Mouse (Mus musculus) midbrain, embryonic 15.5 days (tissue): ENCODE data around the gene Rcbtb2. TPM values are rescaled to one million over a fixed set of nuclear protein-coding genes. Genes with fewer than 3 reads are reported as not detected.
A peak's percentile ranks its signal among the peaks of the same experiment; 100 is the strongest.

ENCODE experiments used
- ATAC-seq: fragments of 200-750 bp; cut with Nextera tagmentation; replicated peaks from 2 replicates; pipeline ENCODE4 v1.8.0; 2017; ENCODE audit warnings: moderate TSS enrichment
- H3K27ac ChIP-seq: fragments of 300-500 bp; sonication (generic); 2 replicates; pipeline ENCODE4 v1.5.1; 2015; ENCODE audit warnings: mild to moderate bottlenecking, inconsistent platforms
- H3K27me3 ChIP-seq: fragments of 300-500 bp; sonication (generic); replicated peaks from 2 replicates; pipeline ENCODE4 v1.6.1; 2015; ENCODE audit warnings: inconsistent platforms
- H3K36me3 ChIP-seq: fragments of 300-500 bp; sonication (generic); replicated peaks from 2 replicates; pipeline ENCODE4 v1.6.1; 2015; ENCODE audit warnings: inconsistent platforms
- H3K4me1 ChIP-seq: fragments of 300-500 bp; sonication (generic); 2 replicates; pipeline ENCODE4 v1.6.1; 2015; ENCODE audit warnings: inconsistent platforms
- H3K4me2 ChIP-seq: fragments of 300-500 bp; sonication (generic); 2 replicates; pipeline ENCODE4 v1.6.1; 2015; ENCODE audit warnings: inconsistent platforms, mild to moderate bottlenecking, moderate library complexity
- H3K4me3 ChIP-seq: fragments of 300-500 bp; sonication (generic); 2 replicates; pipeline ENCODE4 v1.5.1; 2015; ENCODE audit warnings: mild to moderate bottlenecking, inconsistent platforms
- H3K9ac ChIP-seq: fragments of 300-500 bp; sonication (generic); 2 replicates; pipeline ENCODE4 v1.6.1; 2015; ENCODE audit warnings: mild to moderate bottlenecking, inconsistent platforms
- H3K9me3 ChIP-seq: fragments of 300-500 bp; sonication (generic); 2 replicates; pipeline ENCODE4 v1.6.1; 2016; ENCODE audit warnings: inconsistent platforms
- WGBS: fragments of 180-500 bp; shearing (Covaris S2); methylation state at CpG from one replicate; pipeline ENCODE4 v1.1.7; 2015; ENCODE audit warnings: mixed read lengths; 5-methylcytosine and 5-hydroxymethylcytosine counted together
- polyA plus RNA-seq: library from polyadenylated mRNA; unstranded; fragments of >200 nt; fragmentation: Nextera tagmentation; extraction: Ambion mirVana; gene quantifications from 2 replicates; pipeline ENCODE4 v1.2.1, GENCODE M21; 2015

The Rcbtb2 gene
- polyA plus RNA-seq, 1 experiment from 2014 or later = 60.3 TPM

- WGBS = 82% methylated on average over 13 of the region's 13 CpGs
Observed at GRCm38 (mm10) chr14:73169926-73170844, 47.3 kb downstream of the Rcbtb2 start.

DNA sequence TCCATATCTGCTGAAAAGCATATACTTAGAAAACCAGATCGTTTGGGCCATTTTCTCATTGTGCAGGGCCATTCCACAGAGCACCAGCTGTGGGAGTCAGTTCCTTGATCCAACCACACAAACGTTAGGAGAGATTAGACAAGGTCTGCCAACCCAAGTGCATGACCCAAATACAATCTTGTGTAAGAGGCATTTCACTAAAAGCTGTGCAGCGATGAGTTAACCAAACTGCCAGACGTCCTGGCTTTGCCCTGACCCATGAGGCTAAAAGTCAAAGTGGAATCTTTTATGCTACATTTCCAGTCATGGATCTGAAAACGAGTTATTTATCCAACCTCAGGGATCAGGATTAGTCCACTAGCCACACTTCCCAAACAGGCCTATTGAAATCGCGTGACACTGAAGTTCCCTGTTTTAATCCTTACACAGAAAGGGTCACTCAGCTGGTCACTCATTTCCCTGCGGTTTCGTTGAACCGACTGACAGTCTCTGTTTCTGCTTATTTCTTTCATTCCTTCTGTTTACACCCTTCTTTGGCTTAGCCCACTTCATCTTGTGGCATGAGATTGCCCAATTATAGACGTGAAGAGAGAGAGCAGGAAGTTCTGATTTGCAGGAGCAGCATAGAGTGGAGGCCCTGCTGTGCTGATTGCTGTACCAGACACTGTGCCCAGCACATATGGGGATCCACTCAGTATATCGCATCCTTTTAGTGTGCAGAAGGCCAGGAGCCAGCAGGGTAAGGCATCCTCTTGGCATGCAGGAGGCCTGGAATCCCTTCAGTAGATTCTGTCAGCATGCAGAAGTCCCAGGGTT is 49.6 kb downstream of the Rcbtb2 start:
- 0 out of 2 replicates have a peak, but pooled peaks cover 17% of the 10 kb centered on the region for H3K36me3 ChIP-seq
- ATAC-seq = no peak

More at GRCm38 (mm10) chr14:73169926-73170844, 47.3 kb downstream of the Rcbtb2 start:
- no peak overlapping the region for H3K9ac ChIP-seq
- H3K27ac ChIP-seq = no peak overlapping the region
- H3K9me3 ChIP-seq = no peaks in the 10 kb centered on the region
- H3K36me3 ChIP-seq = peaks cover 15% of the 10 kb centered on the region; the same call in 1 of the 2 replicates
- ATAC-seq = 0 out of 2 replicates have a peak, but pooled peaks have one; percentile 33
- no peaks in the 10 kb centered on the region for H3K4me1 ChIP-seq
- no peak overlapping the region for H3K4me2 ChIP-seq
- H3K4me3 ChIP-seq = no peak overlapping the region
- H3K27me3 ChIP-seq = no peaks in the 10 kb centered on the region

GRCm38 (mm10) chr14:73173662-73174061 is 50.8 kb downstream of the Rcbtb2 start:
- WGBS = 92% methylated on average over 11 of the region's 11 CpGs

More for the DNA sequence above, 49.6 kb downstream of the Rcbtb2 start:
- no peaks in the 10 kb centered on the region for H3K27me3 ChIP-seq
- 50% methylated on average over 12 of the region's 12 CpGs for WGBS
- H3K27ac ChIP-seq = no peak overlapping the region
- H3K4me2 ChIP-seq = no peak overlapping the region
- no peaks in the 10 kb centered on the region for H3K4me1 ChIP-seq
- H3K9me3 ChIP-seq = no peaks in the 10 kb centered on the region
- H3K9ac ChIP-seq = no peak overlapping the region
- H3K4me3 ChIP-seq = no peak overlapping the region

DNA sequence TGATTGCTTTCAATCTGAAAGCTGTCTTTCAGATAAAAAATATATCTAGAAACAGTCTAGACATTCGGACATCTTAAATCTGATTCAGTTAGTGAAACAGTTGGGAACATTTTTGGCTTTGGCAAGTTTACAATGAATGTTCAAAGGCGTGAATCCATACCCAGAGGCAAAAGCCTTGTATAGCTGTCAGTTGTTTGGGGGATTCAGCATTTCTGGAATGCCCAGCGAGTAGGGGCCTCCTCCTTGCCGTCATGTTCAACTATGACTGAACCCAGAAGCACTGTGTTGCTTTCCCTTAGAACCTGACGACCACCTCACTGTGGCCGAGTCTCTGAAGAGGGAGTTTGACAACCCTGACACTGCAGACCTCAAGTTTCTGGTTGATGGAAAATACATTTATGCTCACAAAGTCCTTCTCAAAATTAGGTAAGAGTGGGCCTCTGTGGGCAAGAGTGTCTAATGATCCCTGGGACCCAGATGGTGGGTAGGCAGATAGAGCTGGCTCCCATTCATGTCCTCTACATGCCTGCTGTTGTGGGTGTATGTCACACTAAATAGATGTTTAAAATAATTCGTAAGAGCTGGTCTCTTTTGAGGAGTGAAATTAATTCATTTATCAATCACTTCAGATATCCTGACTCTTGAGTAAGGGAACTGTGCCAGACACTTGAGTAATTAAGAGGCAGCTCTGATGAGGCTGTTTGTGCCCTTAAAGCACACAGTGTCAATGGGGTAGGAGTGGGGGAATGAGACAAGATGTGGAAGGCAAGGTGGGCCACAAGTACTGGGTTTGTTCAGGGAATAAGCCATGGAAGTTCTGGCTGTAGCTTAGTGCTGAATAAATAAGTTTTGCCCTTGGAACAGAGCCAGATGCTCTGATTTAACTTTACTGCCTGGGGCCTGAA is 51.5 kb downstream of the Rcbtb2 start:
- H3K36me3 ChIP-seq = peaks cover 8% of the 10 kb centered on the region; the same call in 1 of the 2 replicates
- WGBS = 75% methylated on average over 7 of the region's 7 CpGs
- no peak for ATAC-seq
- H3K9ac ChIP-seq = no peak overlapping the region
- H3K4me2 ChIP-seq = no peak overlapping the region
- H3K4me1 ChIP-seq = no peaks in the 10 kb centered on the region
- no peak overlapping the region for H3K4me3 ChIP-seq
- H3K27ac ChIP-seq = no peak overlapping the region
- no peaks in the 10 kb centered on the region for H3K9me3 ChIP-seq
- no peaks in the 10 kb centered on the region for H3K27me3 ChIP-seq

More at GRCm38 (mm10) chr14:73173662-73174061, 50.8 kb downstream of the Rcbtb2 start:
- no peaks in the 10 kb centered on the region for H3K9me3 ChIP-seq
- no peak overlapping the region for H3K9ac ChIP-seq
- H3K27ac ChIP-seq = no peak overlapping the region
- no peaks in the 10 kb centered on the region for H3K27me3 ChIP-seq
- peaks cover 8% of the 10 kb centered on the region; the same call in 1 of the 2 replicates for H3K36me3 ChIP-seq
- ATAC-seq = no peak
- H3K4me2 ChIP-seq = no peak overlapping the region
- H3K4me3 ChIP-seq = no peak overlapping the region
- H3K4me1 ChIP-seq = no peaks in the 10 kb centered on the region

GRCm38 (mm10) chr14:73175031-73175430 is 52.2 kb downstream of the Rcbtb2 start:
- no peaks in the 10 kb centered on the region for H3K27me3 ChIP-seq
- no peaks in the 10 kb centered on the region for H3K4me1 ChIP-seq
- H3K4me3 ChIP-seq = no peak overlapping the region
- peaks cover 8% of the 10 kb centered on the region; the same call in 1 of the 2 replicates for H3K36me3 ChIP-seq
- ATAC-seq = no peak
- no peaks in the 10 kb centered on the region for H3K9me3 ChIP-seq
- 100% methylated on average over 1 of the region's 1 CpGs for WGBS
- no peak overlapping the region for H3K9ac ChIP-seq
- H3K27ac ChIP-seq = no peak overlapping the region
- H3K4me2 ChIP-seq = no peak overlapping the region

DNA sequence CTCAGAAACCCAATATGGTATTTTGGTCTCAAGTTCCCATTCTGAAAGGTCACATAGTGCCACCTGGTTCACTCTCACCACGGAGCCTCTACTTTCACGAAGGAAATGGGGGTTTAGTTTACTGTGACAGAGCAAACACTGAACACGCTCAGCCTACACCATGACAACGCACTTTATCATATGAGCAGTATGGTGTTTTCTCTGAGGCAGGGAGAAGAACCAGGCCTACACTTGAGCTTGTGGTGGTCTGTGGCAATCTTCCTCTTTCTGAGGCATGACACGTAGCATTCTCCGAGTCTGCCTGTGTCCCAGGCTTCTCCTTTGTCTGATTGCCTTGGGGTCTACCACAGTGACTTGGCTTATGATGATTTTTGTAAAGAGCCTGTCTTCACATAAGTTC is 53.0 kb downstream of the Rcbtb2 start:
- WGBS = 93% methylated on average over 6 of the region's 6 CpGs
- no peaks in the 10 kb centered on the region for H3K9me3 ChIP-seq
- H3K4me1 ChIP-seq = no peaks in the 10 kb centered on the region
- no peak overlapping the region for H3K27ac ChIP-seq
- peaks cover 8% of the 10 kb centered on the region; the same call in 1 of the 2 replicates for H3K36me3 ChIP-seq
- H3K4me2 ChIP-seq = no peak overlapping the region
- no peak overlapping the region for H3K4me3 ChIP-seq
- H3K27me3 ChIP-seq = no peaks in the 10 kb centered on the region
- no peak for ATAC-seq
- H3K9ac ChIP-seq = no peak overlapping the region

DNA sequence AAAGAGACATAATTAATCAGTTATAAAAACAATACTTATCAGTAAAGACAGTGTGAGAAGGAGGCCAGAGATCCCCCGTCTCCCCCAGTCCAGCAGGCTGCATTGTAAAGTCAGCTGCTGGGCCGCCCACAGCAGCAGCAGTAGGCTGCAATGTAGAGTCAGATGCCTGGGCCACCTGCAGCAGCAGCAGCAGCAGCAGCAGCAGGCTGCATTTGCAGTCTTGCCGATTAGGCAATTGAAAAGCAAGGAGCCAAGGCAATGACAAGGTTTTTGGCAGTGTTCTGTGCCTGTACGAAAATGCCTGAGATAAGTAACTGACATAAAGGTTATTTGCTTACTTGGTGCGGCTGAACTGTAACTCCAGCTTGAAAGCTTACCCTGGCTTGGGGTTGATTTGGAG is 53.4 kb downstream of the Rcbtb2 start:
- no peak for ATAC-seq
- Histone ChIP-seq H3K27ac (no peak overlapping the region), H3K4me3 (no peak overlapping the region), H3K4me1 (no peaks in the 10 kb centered on the region), H3K9ac (no peak overlapping the region), H3K4me2 (no peak overlapping the region), H3K27me3 (no peaks in the 10 kb centered on the region), H3K9me3 (no peaks in the 10 kb centered on the region), H3K36me3 (peaks cover 8% of the 10 kb centered on the region; the same call in 1 of the 2 replicates)
- 89% methylated on average over 5 of the region's 5 CpGs for WGBS

- no peak for ATAC-seq
- Histone ChIP-seq H3K36me3 (peaks cover 5% of the 10 kb centered on the region; the same call in 1 of the 2 replicates), H3K4me1 (no peaks in the 10 kb centered on the region), H3K9ac (no peak overlapping the region), H3K4me3 (no peak overlapping the region), H3K9me3 (no peaks in the 10 kb centered on the region), H3K27me3 (no peaks in the 10 kb centered on the region), H3K4me2 (no peak overlapping the region), H3K27ac (no peak overlapping the region)
- 82% methylated on average over 11 of the region's 11 CpGs for WGBS
Observed at GRCm38 (mm10) chr14:73177961-73178360, 55.1 kb downstream of the Rcbtb2 start.

DNA sequence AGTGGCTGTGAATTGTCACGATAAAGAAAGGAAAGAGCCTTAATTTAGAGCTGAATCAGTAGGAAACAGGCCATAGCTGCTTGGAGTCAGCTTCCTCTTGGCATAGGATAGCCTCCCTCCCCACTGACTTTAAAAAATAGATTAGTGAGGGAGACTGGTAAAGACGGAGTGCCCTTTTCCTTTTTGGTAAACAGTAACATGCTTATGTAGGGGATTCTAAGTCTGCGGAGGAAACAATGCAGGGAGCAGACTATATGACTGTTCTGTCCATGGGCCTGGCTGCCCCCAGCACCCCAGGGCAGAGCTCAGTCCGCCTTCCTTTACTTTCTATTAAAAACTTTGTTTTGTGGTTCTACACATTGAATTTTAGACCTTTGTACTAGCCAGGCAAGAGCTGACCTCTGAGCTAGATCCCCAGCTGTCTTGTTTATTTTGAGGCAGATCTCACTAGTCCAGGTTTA is 56.4 kb downstream of the Rcbtb2 start:
- WGBS = 87% methylated on average over 4 of the region's 4 CpGs
- Histone ChIP-seq H3K27ac (no peak overlapping the region), H3K4me3 (no peak overlapping the region), H3K4me1 (no peaks in the 10 kb centered on the region), H3K9me3 (no peaks in the 10 kb centered on the region), H3K9ac (no peak overlapping the region), H3K27me3 (no peaks in the 10 kb centered on the region), H3K36me3 (peaks cover 6% of the 10 kb centered on the region; the same call in 1 of the 2 replicates), H3K4me2 (no peak overlapping the region)
- ATAC-seq = no peak

- no peak for ATAC-seq
- Histone ChIP-seq H3K4me1 (no peaks in the 10 kb centered on the region), H3K9ac (no peak overlapping the region), H3K27me3 (no peaks in the 10 kb centered on the region), H3K4me3 (no peak overlapping the region), H3K4me2 (no peak overlapping the region), H3K27ac (no peak overlapping the region), H3K9me3 (no peaks in the 10 kb centered on the region), H3K36me3 (peaks cover 11% of the 10 kb centered on the region; the same call in 1 of the 2 replicates)
- WGBS = 91% methylated on average over 3 of the region's 3 CpGs
Observed at GRCm38 (mm10) chr14:73180671-73181070, 57.8 kb downstream of the Rcbtb2 start.

DNA sequence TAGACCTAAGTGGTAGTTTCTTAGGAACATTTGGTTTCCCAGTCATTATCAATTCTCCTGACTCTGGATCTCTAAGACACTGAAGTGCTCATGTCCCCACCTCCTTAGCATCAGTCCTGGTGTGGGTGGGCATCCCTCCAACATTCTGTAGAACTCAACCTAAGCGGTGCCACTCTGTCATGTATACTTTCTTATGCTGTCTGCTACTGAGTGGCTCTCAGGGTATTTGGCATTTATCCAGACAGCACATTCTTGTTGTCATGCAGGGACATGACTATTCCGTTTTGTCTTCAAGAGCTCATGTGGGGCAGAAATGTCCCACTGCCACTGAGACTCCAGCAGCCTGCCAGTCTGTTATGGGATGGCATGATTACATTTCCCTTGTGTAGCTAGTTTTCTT is 58.3 kb downstream of the Rcbtb2 start:
- Histone ChIP-seq H3K36me3 (peaks cover 12% of the 10 kb centered on the region; the same call in 1 of the 2 replicates), H3K4me2 (no peak overlapping the region), H3K27ac (no peak overlapping the region), H3K9me3 (no peaks in the 10 kb centered on the region), H3K27me3 (no peaks in the 10 kb centered on the region), H3K9ac (no peak overlapping the region), H3K4me1 (no peaks in the 10 kb centered on the region), H3K4me3 (no peak overlapping the region)
- ATAC-seq = no peak
- 54% methylated on average over 2 of the region's 2 CpGs for WGBS
